Mouse (Mus musculus): Measurements from ENCODE around the gene G3bp2.

G3bp2 gene

GRCm38 (mm10) chr5:92009827-92010226, 73.7 kb downstream of the G3bp2 start:
- no peak for DNase-seq

- peak; percentile 15 for DNase-seq
Measured at GRCm38 (mm10) chr5:92003011-92003410, 80.5 kb downstream of the G3bp2 start.
